In genomic region chr14:55177274-55177673, GRCm38 (mm10) we compare ENCODE assay signal across 9 mouse cellular contexts. TPM values are rescaled to one million over a fixed set of nuclear protein-coding genes. Genes with fewer than 3 reads are reported as not detected.
A peak's percentile ranks its signal among the peaks of the same experiment; 100 is the strongest.
DNase-seq lines count a peak whose midpoint lies in the region; ATAC-seq and TF ChIP-seq lines count a peak whose summit lies in the region.
"Had no signal": no experiment of that assay in that cellular context is flagged by ENCODE, and none has a peak within 500 bp of the region (broad histone marks: within the 10 kb centered on the region; RNA-seq: fewer than 3 reads in every experiment).

No protein-coding gene starts in this region.

- peak; percentile 42 for DNase-seq in neural tube, embryonic 10.5 days (ENCODE audit: extremely low spot score, low spot score)
- peak; percentile 72 for DNase-seq in adrenal gland, adult 2 months
- DNase-seq in embryo, embryonic 10 days (ENCODE audit: low spot score), result peak; percentile 60
- peak in 1 of 3 experiments; percentile 7 for DNase-seq in liver, embryonic 14.5 days (ENCODE audit: low read depth in 3 of 3, low spot score in 3 of 3)
- peak; percentile 63 for DNase-seq in retina, postnatal 1 day

- H3K4me1 ChIP-seq in neural tube, embryonic 15.5 days, result no peaks in the 10 kb centered on the region
- H3K4me1 ChIP-seq in kidney, embryonic 14.5 days (ENCODE audit: control insufficient read depth, insufficient read depth, low read length), result no peaks in the 10 kb centered on the region
- H3K4me1 ChIP-seq in liver, embryonic 14.5 days (replicated peaks; ENCODE audit: control insufficient read depth in 2 of 2, insufficient read depth in 2 of 2, low read length in 1 of 2), result no peaks in the 10 kb centered on the region
- H3K4me1 ChIP-seq: midbrain, embryonic 12.5 days had no signal

- 49% methylated on average over 5 of the region's 5 CpGs for WGBS in neural tube, embryonic 15.5 days
- 33% methylated on average over 4 of the region's 5 CpGs for WGBS in kidney, embryonic 14.5 days
- WGBS in liver, embryonic 14.5 days (ENCODE audit: insufficient replicate concordance), result 18% methylated on average over 5 of the region's 5 CpGs

- H3K27ac ChIP-seq in neural tube, embryonic 15.5 days (replicated peaks), result no peak overlapping the region
- H3K27ac ChIP-seq in kidney, embryonic 14.5 days (ENCODE audit: low read depth, low read length), result no peak overlapping the region
- H3K27ac ChIP-seq in liver, embryonic 14.5 days, result no peak overlapping the region
- H3K27ac ChIP-seq: midbrain, embryonic 12.5 days had no signal

- no peak overlapping the region for H3K4me3 ChIP-seq in neural tube, embryonic 15.5 days (replicated peaks)
- H3K4me3 ChIP-seq in kidney, embryonic 14.5 days (ENCODE audit: low read length), result no peak overlapping the region
- H3K4me3 ChIP-seq in liver, embryonic 14.5 days (ENCODE audit: insufficient read depth in 1 of 2, low read depth in 2 of 2, low read length in 2 of 2), result no peak overlapping the region
- H3K4me3 ChIP-seq: midbrain, embryonic 12.5 days had no signal

- no peaks in the 10 kb centered on the region for H3K9me3 ChIP-seq in neural tube, embryonic 15.5 days (replicated peaks)
- no peaks in the 10 kb centered on the region for H3K9me3 ChIP-seq in kidney, embryonic 14.5 days (ENCODE audit: control insufficient read depth, low read length)
- H3K9me3 ChIP-seq in liver, embryonic 14.5 days (ENCODE audit: control insufficient read depth, low read length), result no peaks in the 10 kb centered on the region
- H3K9me3 ChIP-seq: midbrain, embryonic 12.5 days had no signal

- no peaks in the 10 kb centered on the region for H3K27me3 ChIP-seq in neural tube, embryonic 15.5 days (replicated peaks)
- no peaks in the 10 kb centered on the region for H3K27me3 ChIP-seq in kidney, embryonic 14.5 days (ENCODE audit: control insufficient read depth, insufficient read depth, low read length)
- no peaks in the 10 kb centered on the region for H3K27me3 ChIP-seq in liver, embryonic 14.5 days (ENCODE audit: control insufficient read depth, insufficient read depth, low read length)
- H3K27me3 ChIP-seq: midbrain, embryonic 12.5 days had no signal

- TF ChIP-seq EP300 in liver, embryonic 14.5 days (IDR thresholded peaks at IDR 0.05; ENCODE audit: low read depth), result no peak

- no peak overlapping the region for H3K9ac ChIP-seq in neural tube, embryonic 15.5 days (replicated peaks)
- no peak overlapping the region for H3K9ac ChIP-seq in kidney, embryonic 14.5 days (ENCODE audit: low read depth, low read length)
- no peak overlapping the region for H3K9ac ChIP-seq in liver, embryonic 14.5 days (replicated peaks)
- H3K9ac ChIP-seq: midbrain, embryonic 12.5 days had no signal

- TF ChIP-seq CTCF in liver, embryonic 14.5 days (IDR thresholded peaks at IDR 0.05; ENCODE audit: low read depth), result peak; percentile 84

- ATAC-seq in neural tube, embryonic 15.5 days (ENCODE audit: low FRiP score), result no peak
- peak; percentile 67; the same call in 1 of the 2 replicates for ATAC-seq in kidney, embryonic 14.5 days (ENCODE audit: low FRiP score, low TSS enrichment)
- no peak for ATAC-seq in liver, embryonic 14.5 days (ENCODE audit: insufficient read depth)
- no peak for ATAC-seq in activated CD4-positive, CD25-positive, alpha-beta regulatory T cell, adult 4 months

- no peaks in the 10 kb centered on the region for H3K36me3 ChIP-seq in neural tube, embryonic 15.5 days
- no peaks in the 10 kb centered on the region for H3K36me3 ChIP-seq in kidney, embryonic 14.5 days (ENCODE audit: control insufficient read depth, insufficient read depth, low read length)
- H3K36me3 ChIP-seq in liver, embryonic 14.5 days (replicated peaks; ENCODE audit: control insufficient read depth, insufficient read depth, low read depth), result no peaks in the 10 kb centered on the region
- H3K36me3 ChIP-seq: midbrain, embryonic 12.5 days had no signal

- no peak overlapping the region for H3K4me2 ChIP-seq in neural tube, embryonic 15.5 days
- no peak overlapping the region for H3K4me2 ChIP-seq in kidney, embryonic 14.5 days (replicated peaks; ENCODE audit: low read depth, low read length)
- no peak overlapping the region for H3K4me2 ChIP-seq in liver, embryonic 14.5 days (ENCODE audit: low read depth)
- H3K4me2 ChIP-seq: midbrain, embryonic 12.5 days had no signal

RNA-seq across cellular contexts. Expression of gene Dhrs2, which starts 44.5 kb away (rescaled TPM):
- polyA plus RNA-seq in neural tube, embryonic 15.5 days (2015; fragmentation: Nextera tagmentation; extraction: Ambion mirVana), result 0.84 and 1.2 TPM in 2 replicates
- not detected for total RNA-seq in adrenal gland, adult 2 months (2021)
- polyA plus RNA-seq in adrenal gland, adult 2 months (2012; rRNA removed), result not detected in 2 replicates
- 0.22 TPM in 1 of 2 replicates, not detected in the other for polyA plus RNA-seq in kidney, embryonic 14.5 days (2014; fragmentation: Nextera tagmentation; extraction: Ambion mirVana)
- polyA plus RNA-seq in liver, embryonic 14.5 days (2012; rRNA removed), result 0.06 TPM in 1 of 2 replicates, not detected in the other
- polyA plus RNA-seq in liver, embryonic 14.5 days (2014; fragmentation: Nextera tagmentation; extraction: Ambion mirVana), result 0.14 TPM in 1 of 2 replicates, not detected in the other
- polyA plus RNA-seq in activated CD4-positive, CD25-positive, alpha-beta regulatory T cell, adult 4 months (2017; shearing (Covaris generic)), result not detected
